Mouse (Mus musculus) layer of hippocampus, postnatal 10 days (tissue): ENCODE measurements around the gene Cd209g. TPM values are rescaled to one million over a fixed set of nuclear protein-coding genes. Genes with fewer than 3 reads are reported as not detected.

Experiments
- total RNA-seq, 2 experiments: library from RNA; stranded (reverse); gene quantifications; 2 replicates each; pipeline ENCODE4 v1.2.3; 2021

Cd209g gene
- total RNA-seq, 2 experiments from 2014 or later: not detected

Other genes with a start within 250 kb of the Cd209g start
- under 1 TPM in 1 of 2 experiments, not detected in 1; 0.69 TPM for gene Cd209b, start 207.3 kb upstream of the Cd209g start, total RNA-seq
- gene Cd209c, start 179.4 kb upstream of the Cd209g start, total RNA-seq: under 1 TPM in 1 of 2 experiments, not detected in 1; 0.42 TPM
- under 1 TPM in 1 of 2 experiments, not detected in 1; 0.23 TPM for gene Cd209f, start 28.3 kb upstream of the Cd209g start, total RNA-seq
- 100 to 1,000 TPM; 137 TPM for gene Evi5l, start 32.5 kb downstream of the Cd209g start, total RNA-seq
- gene Prr36, start 83.4 kb downstream of the Cd209g start, total RNA-seq: 10 to 100 TPM; 57.1 to 59.4 TPM
- gene Lrrc8e, start 92.7 kb downstream of the Cd209g start, total RNA-seq: not detected
- gene Map2k7, start 104.6 kb downstream of the Cd209g start, total RNA-seq: 10 to 100 TPM; 66.4 to 69.8 TPM
- under 1 TPM in 1 of 2 experiments, not detected in 1; 0.73 TPM for gene Gm49320, start 104.8 kb downstream of the Cd209g start, total RNA-seq
- 1 to 10 TPM; 8.3 to 9.8 TPM for gene Tgfbr3l, start 114.1 kb downstream of the Cd209g start, total RNA-seq
- gene Snapc2, start 119.0 kb downstream of the Cd209g start, total RNA-seq: 10 to 100 TPM; 27.1 to 31.2 TPM
- gene Ctxn1, start 125.2 kb downstream of the Cd209g start, total RNA-seq: 100 to 1,000 TPM; 450 to 459 TPM
- gene Timm44, start 141.8 kb downstream of the Cd209g start, total RNA-seq: 10 to 100 TPM; 70.8 to 77.2 TPM
- gene Ccl25, start 191.1 kb downstream of the Cd209g start, total RNA-seq: 10 to 100 TPM; 23.0 to 24.1 TPM
- gene Elavl1, start 191.3 kb downstream of the Cd209g start, total RNA-seq: 10 to 100 TPM; 65.5 to 75.7 TPM